Mouse (Mus musculus): Measurements from ENCODE around the gene Ptger3. TPM values are rescaled to one million over a fixed set of nuclear protein-coding genes. Genes with fewer than 3 reads are reported as not detected.

Gene Ptger3
- polyA plus RNA-seq, 1 experiment: 3.6 TPM

Other genes starting within 250 kb of the Ptger3 start
- 166 and 202 TPM in 2 replicates for gene Zranb2, start 32.7 kb upstream of the Ptger3 start, polyA plus RNA-seq (2012; rRNA removed)